Mouse (Mus musculus) urinary bladder, postnatal 36 days (tissue): ENCODE measurements around the gene Csnk1g1.
A peak's percentile ranks its signal among the peaks of the same experiment; 100 is the strongest.

Experiments used
- DNase-seq, 2 experiments: peaks; one replicate each; pipeline ENCODE4 v3.0.0; 2022; ENCODE audit warnings: low spot score in 2 of 2, mixed read lengths in 1 of 2

The Csnk1g1 gene

GRCm38 (mm10) chr9:65908394-65909300, at the start of gene Csnk1g1, which contains the start of gene Trip4:
Gene Csnk1g1 (plus strand): TSS chr9:65908924.
Gene Trip4 (minus strand): TSS chr9:65908794.
- peak; percentile 85 to 94 for DNase-seq

DNA sequence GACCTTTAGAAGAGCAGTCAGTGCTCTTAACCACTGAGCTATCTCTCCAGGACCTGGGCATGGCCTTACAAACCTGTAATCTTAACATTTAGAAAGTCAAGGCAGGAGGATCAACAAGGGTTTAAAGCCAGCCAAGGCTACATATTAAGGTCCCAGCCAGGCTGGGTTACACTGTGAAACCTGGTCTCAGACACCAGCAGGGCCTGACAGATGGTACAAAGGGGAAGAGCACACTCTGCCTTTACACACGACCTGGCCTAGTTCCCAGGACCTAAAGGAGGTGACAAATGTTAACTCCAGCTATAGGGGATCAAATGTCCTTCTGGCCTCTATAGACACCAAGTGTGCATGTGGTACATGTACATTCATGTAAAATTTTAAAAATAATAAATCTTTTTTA, 49.1 kb upstream of the Csnk1g1 start:
- DNase-seq: no peak

DNA sequence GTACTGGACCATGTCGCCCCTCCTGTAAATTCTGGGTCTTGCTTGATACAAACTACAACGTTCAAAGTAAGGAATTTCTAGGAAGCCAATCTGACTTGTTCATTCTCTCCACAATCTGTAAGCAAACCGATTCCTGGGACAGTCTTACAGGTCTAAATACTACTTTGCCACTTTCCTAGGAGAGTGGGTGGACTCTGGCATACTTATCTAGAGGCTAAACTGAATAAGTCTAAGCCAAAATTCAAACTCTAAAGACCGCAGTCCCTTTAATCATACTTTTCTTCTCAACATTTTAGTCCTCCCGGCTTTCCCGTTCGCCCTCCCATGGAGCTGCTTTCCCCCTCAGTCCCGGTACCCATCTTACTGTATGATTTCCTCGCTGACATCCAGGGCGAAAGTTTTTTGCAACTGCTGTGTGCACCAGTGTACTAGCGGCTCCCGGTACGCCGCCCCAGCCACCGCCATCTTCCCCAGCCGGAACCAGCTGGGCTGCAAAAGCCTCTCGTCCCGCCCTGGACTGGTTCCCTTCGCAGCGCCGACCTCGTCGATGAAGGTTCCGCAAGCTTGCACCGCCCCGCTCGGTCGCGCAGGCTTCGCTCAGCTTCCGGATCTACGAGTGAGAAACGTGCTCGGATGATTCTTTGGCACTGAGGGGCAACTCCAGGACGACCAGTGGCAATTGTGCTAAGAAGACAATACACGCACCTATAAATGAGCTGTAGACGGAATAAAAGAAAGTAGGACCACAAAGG, 24.0 kb upstream of the Csnk1g1 start:
- DNase-seq: peak; percentile 87 to 93

GRCm38 (mm10) chr9:65890143-65890628, 18.5 kb upstream of the Csnk1g1 start, which contains the start of gene Pclaf:
Gene Pclaf (plus strand): TSS chr9:65890237.
- DNase-seq: peak; percentile 32 to 62

DNA sequence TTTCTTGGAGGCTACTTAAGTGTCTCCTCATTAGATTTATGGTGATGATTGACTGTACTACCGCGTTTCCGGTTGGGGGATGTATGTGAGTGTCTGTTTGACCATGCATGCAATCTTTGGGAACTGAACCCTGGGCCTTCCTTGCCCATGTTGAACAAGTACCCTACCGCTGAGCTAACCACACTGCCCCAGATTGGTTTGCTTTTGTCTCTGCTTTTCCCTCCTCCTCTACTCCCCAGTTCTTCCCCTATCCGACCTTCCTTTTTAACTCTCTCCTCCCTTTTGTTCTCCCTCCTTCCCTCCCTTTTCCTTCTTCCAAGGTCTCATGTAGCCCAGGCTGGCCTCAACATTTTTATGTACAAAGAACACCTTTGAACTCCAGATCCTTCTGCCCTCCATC, 17.6 kb upstream of the Csnk1g1 start:
- no peak for DNase-seq

DNA sequence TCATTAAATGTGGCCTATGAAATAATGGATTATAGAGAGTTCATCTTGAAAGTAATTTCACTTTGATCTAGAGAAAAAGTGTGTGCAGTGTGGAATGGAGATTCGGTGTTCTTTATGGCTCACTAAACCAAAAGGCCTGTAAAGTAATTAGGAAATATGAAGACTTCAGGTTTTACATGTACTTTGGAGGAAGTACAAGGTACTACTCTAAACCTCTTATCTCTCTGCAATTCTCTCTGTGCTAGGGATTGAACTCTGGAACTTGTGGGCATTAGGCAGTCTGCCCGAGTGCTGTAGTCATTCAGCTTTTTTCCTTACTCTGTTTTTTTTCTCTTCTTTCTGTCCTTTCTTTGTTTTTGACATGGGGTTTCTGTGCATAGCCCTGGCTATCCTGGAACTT, 11.7 kb upstream of the Csnk1g1 start:
- DNase-seq: no peak

GRCm38 (mm10) chr9:65902879-65903278, 5.8 kb upstream of the Csnk1g1 start:
- no peak for DNase-seq

DNA sequence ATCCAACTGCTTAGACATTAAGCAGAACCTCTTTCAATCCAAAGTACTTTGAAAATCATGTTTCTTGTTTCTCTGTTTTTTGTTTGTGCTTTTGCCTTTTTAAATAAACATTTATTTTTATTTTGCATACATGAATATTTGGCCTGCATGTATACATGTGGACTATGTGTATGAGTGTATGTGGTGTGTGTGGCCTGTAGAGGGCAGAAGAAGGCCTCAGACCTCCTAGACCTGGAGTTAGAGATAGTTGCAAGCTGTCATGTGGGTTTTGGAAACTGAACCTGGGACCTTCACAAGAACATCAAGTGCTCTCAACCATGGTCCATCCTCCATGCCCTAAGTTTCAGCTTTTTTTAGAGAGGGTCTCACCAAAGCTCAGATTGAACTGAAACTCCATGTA, 5.3 kb upstream of the Csnk1g1 start:
- DNase-seq: no peak

DNA sequence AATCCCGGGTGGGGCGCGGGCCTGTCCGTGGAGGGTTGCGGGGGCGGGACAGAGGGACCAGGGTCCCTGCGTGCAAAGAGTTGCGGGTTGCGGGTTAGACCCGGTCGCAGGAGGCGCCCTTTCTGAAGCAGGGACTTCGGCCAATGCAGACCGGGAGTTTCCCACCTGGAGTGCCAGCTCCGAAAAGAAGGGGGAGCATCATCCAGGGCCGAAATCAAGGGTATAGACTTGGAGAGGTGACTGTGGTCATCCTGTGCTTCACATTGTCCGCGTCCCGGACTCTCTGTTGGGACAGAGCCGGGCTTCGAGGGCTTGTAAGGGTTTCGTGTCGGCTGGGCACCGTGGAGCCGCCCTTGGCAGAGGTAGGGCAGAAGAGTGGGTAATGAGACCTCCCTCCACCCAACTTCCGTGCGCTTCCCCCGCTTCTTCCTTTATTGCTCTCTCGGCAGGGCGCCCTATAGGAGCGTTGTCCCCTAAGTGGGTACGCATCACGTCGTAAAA, 627 bp downstream of the Csnk1g1 start:
- DNase-seq: peak; percentile 35 to 54

DNA sequence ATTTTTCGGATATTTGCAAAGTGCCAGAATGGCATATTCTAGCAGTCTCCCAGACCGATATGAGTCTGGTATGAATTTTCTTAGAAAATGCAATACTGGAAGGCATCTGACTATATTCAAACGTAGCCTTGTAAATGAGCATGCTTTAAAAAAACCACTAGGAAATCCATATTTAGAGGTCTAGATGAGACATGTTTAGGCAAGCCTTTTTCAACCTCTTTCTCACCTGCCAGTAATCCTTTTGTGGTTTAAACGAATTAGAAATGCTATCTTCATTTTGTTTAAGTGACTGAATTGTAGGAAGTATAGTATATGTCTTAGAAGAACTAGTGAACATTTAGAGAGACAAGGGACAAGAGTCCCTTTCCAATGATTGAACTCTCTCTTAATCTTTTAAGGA, 1.1 kb downstream of the Csnk1g1 start:
- no peak for DNase-seq

GRCm38 (mm10) chr9:65913976-65914375, 5.3 kb downstream of the Csnk1g1 start:
- DNase-seq: no peak

DNA sequence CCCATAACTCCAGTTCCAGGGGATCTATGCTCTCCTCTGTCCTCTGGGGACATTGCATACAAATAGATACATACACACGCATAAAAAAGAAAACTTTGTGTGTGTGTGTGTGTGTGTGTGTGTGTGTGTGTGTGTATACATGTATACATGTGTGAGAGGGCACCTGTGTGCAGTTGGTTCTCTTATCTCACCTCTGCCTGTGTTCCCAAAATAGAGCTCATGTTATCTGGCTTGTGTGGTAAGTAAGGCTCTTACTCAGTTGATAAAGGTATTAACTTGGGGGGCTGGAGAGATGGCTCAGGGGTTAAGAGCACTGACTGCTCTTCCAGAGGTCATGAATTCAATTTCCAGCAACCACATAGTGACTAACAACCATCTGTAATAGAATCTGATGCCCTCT, 8.3 kb downstream of the Csnk1g1 start:
- DNase-seq: no peak

GRCm38 (mm10) chr9:65928456-65928855, 19.7 kb downstream of the Csnk1g1 start:
- no peak for DNase-seq

GRCm38 (mm10) chr9:65929826-65930225, 21.1 kb downstream of the Csnk1g1 start:
- no peak for DNase-seq

DNA sequence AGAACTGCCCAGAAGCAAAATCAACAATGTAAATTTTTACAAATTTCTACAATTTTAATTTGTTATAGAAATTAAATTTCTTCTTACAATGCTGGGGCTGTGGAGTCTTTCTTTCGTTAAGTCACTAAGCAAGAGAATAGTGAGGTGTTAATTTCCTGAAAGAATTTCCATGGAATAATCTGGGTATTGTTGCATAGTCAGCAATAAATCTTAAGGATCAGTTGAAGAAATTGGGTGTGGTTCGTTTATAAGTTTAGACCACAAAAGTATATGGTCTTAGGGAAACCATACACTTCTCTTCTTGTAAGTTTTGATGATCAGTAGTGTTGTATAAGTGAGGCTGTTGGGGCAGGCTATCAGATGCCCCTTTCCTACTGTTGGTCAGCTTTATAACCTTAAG, 28.8 kb downstream of the Csnk1g1 start:
- no peak for DNase-seq

GRCm38 (mm10) chr9:65951082-65951587, 42.4 kb downstream of the Csnk1g1 start:
- DNase-seq: no peak

GRCm38 (mm10) chr9:65970009-65970408, 61.3 kb downstream of the Csnk1g1 start:
- no peak for DNase-seq

DNA sequence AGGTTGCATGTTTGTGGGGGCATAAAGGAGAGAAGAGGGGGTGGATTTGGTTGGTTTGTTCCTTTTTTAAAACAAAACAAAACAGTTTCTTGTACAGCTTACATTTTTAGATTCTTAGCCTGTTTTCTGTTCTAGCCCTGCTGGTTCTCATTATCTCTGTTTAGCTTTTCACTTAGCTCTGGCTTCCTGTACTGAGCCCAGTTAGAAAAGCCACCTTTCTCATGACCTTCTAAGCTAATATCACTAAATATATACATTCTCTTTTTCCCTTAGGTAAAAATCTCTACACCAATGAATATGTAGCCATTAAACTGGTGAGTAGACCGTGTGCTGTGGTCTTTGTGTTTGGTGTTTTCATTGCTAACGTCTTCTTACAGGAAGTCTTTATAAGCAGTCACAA, 64.5 kb downstream of the Csnk1g1 start:
- no peak for DNase-seq

DNA sequence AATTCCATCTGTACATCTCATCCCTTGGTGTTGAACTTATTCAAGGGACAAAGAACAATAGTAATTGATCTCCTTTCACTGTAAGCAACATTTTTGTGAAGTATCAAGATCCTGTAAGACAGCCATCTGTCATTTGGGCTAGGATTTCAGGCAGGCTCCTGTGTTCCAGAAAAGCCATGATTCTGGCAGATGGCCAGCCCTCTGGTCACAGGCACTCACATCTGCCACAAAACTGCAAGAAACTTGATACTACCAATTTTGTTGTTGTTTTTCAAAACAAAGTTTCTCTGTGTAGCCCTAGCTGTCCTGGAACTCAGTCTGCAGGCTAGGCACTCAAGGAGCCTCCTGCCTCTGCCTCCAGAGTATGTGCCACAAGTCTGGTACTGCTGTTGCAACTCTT, 67.2 kb downstream of the Csnk1g1 start:
- DNase-seq: no peak

DNA sequence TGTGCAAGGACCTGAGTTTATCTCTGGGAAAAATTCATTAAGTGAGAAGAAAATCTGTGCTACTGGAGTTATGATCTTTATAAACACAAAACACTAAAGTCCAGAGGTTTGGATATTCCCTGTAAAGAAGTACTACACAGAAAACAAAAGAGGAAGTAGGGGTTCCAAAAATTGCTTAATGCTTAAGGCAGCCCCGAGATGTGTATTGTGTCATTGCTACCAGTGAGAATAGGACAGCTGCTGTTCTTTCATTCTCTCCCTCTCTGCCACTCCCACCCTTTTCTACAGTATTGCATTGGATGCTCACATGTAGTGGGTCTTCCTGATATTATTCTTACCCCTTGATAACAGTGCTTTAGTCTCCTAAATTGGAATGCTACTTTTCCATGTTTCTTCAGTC, 74.1 kb downstream of the Csnk1g1 start:
- no peak for DNase-seq

- DNase-seq: no peak
Observed at GRCm38 (mm10) chr9:65987021-65987420, 78.3 kb downstream of the Csnk1g1 start.
